Mouse (Mus musculus) B cell, adult 62 days (primary cell): ENCODE results near the gene Smagp. TPM values are rescaled to one million over a fixed set of nuclear protein-coding genes. Genes with fewer than 3 reads are reported as not detected.

Experiments used
- total RNA-seq: library from RNA; stranded (reverse); gene quantifications from 4 replicates; pipeline ENCODE4 v1.2.4, GENCODE M21; 2023

Smagp gene
- total RNA-seq = 12.8 to 16.8 TPM (median 14.8 TPM) in 4 replicates

GRCm38 (mm10) chr15:100636700-100637501 lies at the start of gene Smagp:
TSS of gene Smagp (minus strand) at chr15:100636940.

GRCm38 (mm10) chr15:100669337-100669736 lies 32.6 kb upstream of the Smagp start, which contains the start of gene Bin2:
TSS of gene Bin2 (minus strand) at chr15:100669553.

GRCm38 (mm10) chr15:100614996-100615824 lies 21.5 kb downstream of the Smagp start, which contains the start of gene Dazap2:
TSS of gene Dazap2 (plus strand) at chr15:100615349.

GRCm38 (mm10) chr15:100599276-100600046 lies 37.3 kb downstream of the Smagp start, which contains the start of gene Pou6f1:
TSS of gene Pou6f1 (minus strand) at chr15:100599984.

Other genes starting within 250 kb of the Smagp start
- not detected in 4 replicates for gene Gm5475, start 214.8 kb downstream of the Smagp start, total RNA-seq
- gene Slc11a2, start 211.9 kb downstream of the Smagp start, total RNA-seq = 13.7 to 21.6 TPM (median 17.9 TPM) in 4 replicates
- 37.7 to 44.5 TPM (median 40.0 TPM) in 4 replicates for gene Letmd1, start 167.9 kb downstream of the Smagp start, total RNA-seq
- gene Csrnp2, start 141.5 kb downstream of the Smagp start, total RNA-seq = 5.3 to 5.9 TPM (median 5.8 TPM) in 4 replicates
- gene Tfcp2, start 84.9 kb downstream of the Smagp start, total RNA-seq = 7.8 to 9.0 TPM (median 8.5 TPM) in 4 replicates
- 68.5 to 74.7 TPM (median 71.3 TPM) in 4 replicates for gene Pou6f1, start 37.0 kb downstream of the Smagp start, total RNA-seq
- 573 to 612 TPM (median 596 TPM) in 4 replicates for gene Dazap2, start 21.6 kb downstream of the Smagp start, total RNA-seq
- 161 to 176 TPM (median 171 TPM) in 4 replicates for gene Bin2, start 32.6 kb upstream of the Smagp start, total RNA-seq
- 1.9 to 2.3 TPM in 2 of 4 replicates, not detected in the others for gene Cela1, start 51.0 kb upstream of the Smagp start, total RNA-seq
- 26.8 to 31.5 TPM (median 30.1 TPM) in 4 replicates for gene Galnt6, start 92.4 kb upstream of the Smagp start, total RNA-seq
- gene Slc4a8, start 124.8 kb upstream of the Smagp start, total RNA-seq = 15.0 to 20.2 TPM (median 17.6 TPM) in 4 replicates
- 0.47 to 2.9 TPM (median 2.4 TPM) in 4 replicates for gene Scn8a, start 232.9 kb upstream of the Smagp start, total RNA-seq